Mouse (Mus musculus) ES-Bruce4 (cell line): ENCODE data around the gene Uspl1.

Source experiments
- CTCF ChIP-seq: IDR thresholded peaks from one replicate; pipeline ENCODE4 v1.8.1; 2011; ENCODE audit warnings: low read depth, low read length
- EP300 ChIP-seq: IDR thresholded peaks from 2 replicates; pipeline ENCODE4 v1.6.1; 2011; ENCODE audit warnings: low read depth, low read length; ENCODE audit not compliant: insufficient read depth

GRCm38 (mm10) chr5:149198782-149199181 lies 14.6 kb downstream of the Uspl1 start:
- TF ChIP-seq CTCF = no peak
- TF ChIP-seq EP300 = no peak
